ENCODE assay signal across 8 mouse cellular contexts in the genomic region with DNA sequence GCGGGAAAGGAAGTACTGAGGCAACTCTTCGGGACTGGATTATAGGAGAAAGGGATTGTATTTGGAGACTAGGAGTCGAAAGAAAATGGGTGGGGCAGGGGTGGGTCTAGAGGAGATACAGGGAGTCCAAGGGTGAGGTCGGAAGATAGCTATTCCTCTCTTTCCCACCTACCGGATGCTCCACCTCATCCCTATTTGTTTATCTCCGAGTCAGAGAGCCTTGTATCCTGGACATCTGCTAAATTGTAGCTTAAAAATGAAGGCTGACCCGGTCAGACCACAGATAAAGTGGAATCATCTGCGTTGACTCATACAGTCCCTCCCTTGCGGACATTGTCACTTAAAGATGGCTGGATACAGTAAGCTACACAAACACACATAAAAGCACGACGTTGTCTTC. TPM values are rescaled to one million over a fixed set of nuclear protein-coding genes. Genes with fewer than 3 reads are reported as not detected.
DNase-seq lines count a peak whose midpoint lies in the region; ATAC-seq and TF ChIP-seq lines count a peak whose summit lies in the region.

No protein-coding gene starts in this region.

- ATAC-seq in embryonic facial prominence, embryonic 13.5 days (ENCODE audit: insufficient number of reproducible peaks, insufficient read depth, low FRiP score, low TSS enrichment, low read depth) = no peak
- no peak for ATAC-seq in limb, embryonic 11.5 days (ENCODE audit: insufficient number of reproducible peaks, low FRiP score, low TSS enrichment, low read depth)

- peak overlapping the region; percentile 52 for H3K4me3 ChIP-seq in lung, adult 2 months (replicated peaks; ENCODE audit: extremely low read depth, low read depth, low read length)
- H3K4me3 ChIP-seq in embryonic facial prominence, embryonic 13.5 days = peak overlapping the region; percentile 67
- peak overlapping the region; percentile 54 for H3K4me3 ChIP-seq in limb, embryonic 11.5 days (ENCODE audit: low read depth, low read length)
- peak overlapping the region; percentile 71; the same call in 1 of the 2 replicates for H3K4me3 ChIP-seq in olfactory bulb, adult 2 months (ENCODE audit: insufficient read depth, low read depth, low read length)
- H3K4me3 ChIP-seq in thymus, adult 2 months (ENCODE audit: control insufficient read depth, insufficient read depth, low read length) = no peak overlapping the region

- 18% methylated on average over 11 of the region's 11 CpGs for WGBS in lung, adult 2 months
- 32% methylated on average over 11 of the region's 11 CpGs for WGBS in embryonic facial prominence, embryonic 13.5 days
- 37% methylated on average over 11 of the region's 11 CpGs for WGBS in limb, embryonic 11.5 days
- 34% methylated on average over 11 of the region's 11 CpGs for WGBS in olfactory bulb, adult 2 months
- WGBS in thymus, adult 2 months = 61% methylated on average over 11 of the region's 11 CpGs

- H3K4me2 ChIP-seq in embryonic facial prominence, embryonic 13.5 days = peak overlapping the region; percentile 95
- H3K4me2 ChIP-seq in limb, embryonic 11.5 days (ENCODE audit: low read depth, severe bottlenecking) = peak overlapping the region; percentile 95; the same call in 1 of the 2 replicates

- no peak overlapping the region for H3K27ac ChIP-seq in embryonic facial prominence, embryonic 13.5 days
- no peak overlapping the region for H3K27ac ChIP-seq in limb, embryonic 11.5 days (replicated peaks; ENCODE audit: low read depth, low read length)
- no peak overlapping the region for H3K27ac ChIP-seq in olfactory bulb, adult 2 months (ENCODE audit: insufficient read depth, low read depth, low read length)
- no peak overlapping the region for H3K27ac ChIP-seq in thymus, adult 2 months (ENCODE audit: control insufficient read depth, insufficient read depth, low read length)

- 0 out of 2 replicates have a peak overlapping the region, but pooled peaks have one; percentile 16 for H3K9ac ChIP-seq in embryonic facial prominence, embryonic 13.5 days
- no peak overlapping the region for H3K9ac ChIP-seq in limb, embryonic 11.5 days (ENCODE audit: low read length)

- no peaks in the 10 kb centered on the region for H3K36me3 ChIP-seq in embryonic facial prominence, embryonic 13.5 days
- H3K36me3 ChIP-seq in limb, embryonic 11.5 days (ENCODE audit: control insufficient read depth, insufficient read depth, low read length) = no peaks in the 10 kb centered on the region
- H3K36me3 ChIP-seq in thymus, adult 2 months (ENCODE audit: control insufficient read depth, insufficient read depth, low read length) = no peaks in the 10 kb centered on the region

- no peak for TF ChIP-seq CTCF in lung, adult 2 months (IDR thresholded peaks at IDR 0.05; ENCODE audit: insufficient read depth, low read length)
- TF ChIP-seq CTCF in olfactory bulb, adult 2 months (IDR thresholded peaks at IDR 0.05; ENCODE audit: insufficient read depth, low read depth, low read length) = no peak
- no peak for TF ChIP-seq CTCF in thymus, adult 2 months (IDR thresholded peaks at IDR 0.05; ENCODE audit: borderline replicate concordance, control insufficient read depth, extremely low read depth, insufficient read depth, low read length, poor library complexity)

- peaks cover 69% of the 10 kb centered on the region for H3K27me3 ChIP-seq in embryonic facial prominence, embryonic 13.5 days
- H3K27me3 ChIP-seq in limb, embryonic 11.5 days (ENCODE audit: control insufficient read depth, insufficient read depth, low read length) = peaks cover 16% of the 10 kb centered on the region; the same call in 1 of the 2 replicates
- no peaks in the 10 kb centered on the region for H3K27me3 ChIP-seq in thymus, adult 2 months (ENCODE audit: control insufficient read depth, insufficient read depth, low read length)

- no peaks in the 10 kb centered on the region for H3K9me3 ChIP-seq in embryonic facial prominence, embryonic 13.5 days
- no peaks in the 10 kb centered on the region for H3K9me3 ChIP-seq in limb, embryonic 11.5 days (ENCODE audit: control insufficient read depth, low read length)

- no peak for DNase-seq in lung, adult 2 months
- no peak for DNase-seq in lung, adult 18-20 months
- DNase-seq in limb, embryonic 11.5 days (ENCODE audit: low spot score) = no peak
- no peak for DNase-seq in embryo, embryonic 11 days
- DNase-seq in thymus, adult 2 months = no peak
- DNase-seq in adrenal gland, adult 8-10 months = no peak

- TF ChIP-seq POLR2A in lung, adult 2 months (IDR thresholded peaks at IDR 0.05; ENCODE audit: borderline replicate concordance, extremely low read depth, low read depth, low read length) = no peak
- no peak for TF ChIP-seq POLR2A in olfactory bulb, adult 2 months (IDR thresholded peaks at IDR 0.05; ENCODE audit: insufficient read depth, low read depth, low read length)
- no peak for TF ChIP-seq POLR2A in thymus, adult 2 months (IDR thresholded peaks at IDR 0.05; ENCODE audit: control insufficient read depth, extremely low read depth, insufficient read depth, low read length, poor library complexity)

- peaks cover 8% of the 10 kb centered on the region for H3K4me1 ChIP-seq in lung, adult 2 months (ENCODE audit: control insufficient read depth, insufficient read depth, low read length)
- peaks cover 10% of the 10 kb centered on the region for H3K4me1 ChIP-seq in embryonic facial prominence, embryonic 13.5 days
- peaks cover 10% of the 10 kb centered on the region for H3K4me1 ChIP-seq in limb, embryonic 11.5 days (ENCODE audit: control insufficient read depth, insufficient read depth, low read length)
- peaks cover 8% of the 10 kb centered on the region for H3K4me1 ChIP-seq in olfactory bulb, adult 2 months (ENCODE audit: control insufficient read depth, insufficient read depth, low read length)
- H3K4me1 ChIP-seq in thymus, adult 2 months (replicated peaks; ENCODE audit: control insufficient read depth, insufficient read depth, low read length) = peaks cover 44% of the 10 kb centered on the region

RNA-seq across cellular contexts. Expression of a gene that starts 1.3 kb away (rescaled TPM):
- polyA plus RNA-seq in lung, adult 2 months (2012; rRNA removed) = 27.9 and 38.2 TPM in 2 replicates
- 4.3 and 4.8 TPM in 2 replicates for polyA plus RNA-seq in embryonic facial prominence, embryonic 13.5 days (2015; fragmentation: Nextera tagmentation; extraction: Ambion mirVana)
- 0.98 and 1.7 TPM in 2 replicates for polyA plus RNA-seq in limb, embryonic 11.5 days (2014; fragmentation: Nextera tagmentation; extraction: Ambion mirVana)
- polyA plus RNA-seq in olfactory bulb, adult 2 months (2012; ENCODE audit: insufficient read depth, insufficient read length, low replicate concordance, missing spikeins) = not detected in 2 replicates
- 2.8 and 4.6 TPM in 2 replicates for polyA plus RNA-seq in thymus, adult 2 months (2012; rRNA removed)
- total RNA-seq in adrenal gland, adult 8-10 months (2022) = 10 to 100 TPM; 17.3 to 27.7 (median 19.2) TPM

RNA-seq across cellular contexts. Expression of a gene that starts 21.0 kb away (rescaled TPM):
- polyA plus RNA-seq in lung, adult 2 months (2012; rRNA removed) = 7.4 and 23.0 TPM in 2 replicates
- 6.6 and 8.2 TPM in 2 replicates for polyA plus RNA-seq in embryonic facial prominence, embryonic 13.5 days (2015; fragmentation: Nextera tagmentation; extraction: Ambion mirVana)
- polyA plus RNA-seq in limb, embryonic 11.5 days (2014; fragmentation: Nextera tagmentation; extraction: Ambion mirVana) = 1.4 and 1.5 TPM in 2 replicates
- polyA plus RNA-seq in olfactory bulb, adult 2 months (2012; ENCODE audit: insufficient read depth, insufficient read length, low replicate concordance, missing spikeins) = not detected in 2 replicates
- polyA plus RNA-seq in thymus, adult 2 months (2012; rRNA removed) = 39.7 and 45.2 TPM in 2 replicates
- 1 to 10 TPM in 3 of 4 experiments, under 1 TPM in 1; 0.92 to 2.0 (median 1.1) TPM for total RNA-seq in adrenal gland, adult 8-10 months (2022)

RNA-seq across cellular contexts. Expression of a gene that starts 29.6 kb away (rescaled TPM):
- 0.18 and 0.60 TPM in 2 replicates for polyA plus RNA-seq in lung, adult 2 months (2012; rRNA removed)
- polyA plus RNA-seq in embryonic facial prominence, embryonic 13.5 days (2015; fragmentation: Nextera tagmentation; extraction: Ambion mirVana) = 0.15 and 0.37 TPM in 2 replicates
- 0.33 and 0.47 TPM in 2 replicates for polyA plus RNA-seq in limb, embryonic 11.5 days (2014; fragmentation: Nextera tagmentation; extraction: Ambion mirVana)
- not detected in 2 replicates for polyA plus RNA-seq in olfactory bulb, adult 2 months (2012; ENCODE audit: insufficient read depth, insufficient read length, low replicate concordance, missing spikeins)
- 0.15 TPM in 1 of 2 replicates, not detected in the other for polyA plus RNA-seq in thymus, adult 2 months (2012; rRNA removed)
- total RNA-seq in adrenal gland, adult 8-10 months (2022) = under 1 TPM in 1 of 4 experiments, not detected in 3; 0.66 TPM

RNA-seq across cellular contexts. Expression of a gene that starts 30.0 kb away (rescaled TPM):
- polyA plus RNA-seq in lung, adult 2 months (2012; rRNA removed) = 2.8 and 4.3 TPM in 2 replicates
- 4.0 and 5.2 TPM in 2 replicates for polyA plus RNA-seq in embryonic facial prominence, embryonic 13.5 days (2015; fragmentation: Nextera tagmentation; extraction: Ambion mirVana)
- 1.8 and 2.4 TPM in 2 replicates for polyA plus RNA-seq in limb, embryonic 11.5 days (2014; fragmentation: Nextera tagmentation; extraction: Ambion mirVana)
- not detected in 2 replicates for polyA plus RNA-seq in olfactory bulb, adult 2 months (2012; ENCODE audit: insufficient read depth, insufficient read length, low replicate concordance, missing spikeins)
- polyA plus RNA-seq in thymus, adult 2 months (2012; rRNA removed) = 0.90 and 1.1 TPM in 2 replicates
- 1 to 10 TPM in 2 of 4 experiments, under 1 TPM in 2; 0.86 to 1.8 (median 1.4) TPM for total RNA-seq in adrenal gland, adult 8-10 months (2022)

RNA-seq across cellular contexts. Expression of a gene that starts 35.7 kb away (rescaled TPM):
- 58.1 and 71.6 TPM in 2 replicates for polyA plus RNA-seq in lung, adult 2 months (2012; rRNA removed)
- polyA plus RNA-seq in embryonic facial prominence, embryonic 13.5 days (2015; fragmentation: Nextera tagmentation; extraction: Ambion mirVana) = 84.4 and 89.9 TPM in 2 replicates
- polyA plus RNA-seq in limb, embryonic 11.5 days (2014; fragmentation: Nextera tagmentation; extraction: Ambion mirVana) = 81.5 and 86.4 TPM in 2 replicates
- not detected in 2 replicates for polyA plus RNA-seq in olfactory bulb, adult 2 months (2012; ENCODE audit: insufficient read depth, insufficient read length, low replicate concordance, missing spikeins)
- polyA plus RNA-seq in thymus, adult 2 months (2012; rRNA removed) = 134 and 143 TPM in 2 replicates
- total RNA-seq in adrenal gland, adult 8-10 months (2022) = 10 to 100 TPM; 74.7 to 93.2 (median 83.1) TPM
